Mouse (Mus musculus) embryonic facial prominence, embryonic 12.5 days (tissue): ENCODE data around the gene St6galnac6. TPM values are rescaled to one million over a fixed set of nuclear protein-coding genes. Genes with fewer than 3 reads are reported as not detected.

Experiments
- ATAC-seq: fragments of 200-750 bp; cut with Nextera tagmentation; 2 replicates; pipeline ENCODE4 v1.8.0; 2017; ENCODE audit not compliant: insufficient number of reproducible peaks, insufficient read depth, low FRiP score, low TSS enrichment
- H3K27ac ChIP-seq: fragments of 300-500 bp; sonication (generic); 2 replicates; pipeline ENCODE4 v1.5.1; 2016; ENCODE audit warnings: mild to moderate bottlenecking
- H3K27me3 ChIP-seq: fragments of 300-500 bp; sonication (generic); 2 replicates; pipeline ENCODE4 v1.6.1; 2016; ENCODE audit warnings: mild to moderate bottlenecking, moderate library complexity
- H3K36me3 ChIP-seq: fragments of 300-500 bp; sonication (generic); 2 replicates; pipeline ENCODE4 v1.6.1; 2016; ENCODE audit warnings: mild to moderate bottlenecking
- H3K4me1 ChIP-seq: fragments of 300-500 bp; sonication (generic); 2 replicates; pipeline ENCODE4 v1.6.1; 2016
- H3K4me2 ChIP-seq: fragments of 300-500 bp; sonication (generic); replicated peaks from 2 replicates; pipeline ENCODE4 v1.6.1; 2016; ENCODE audit warnings: mild to moderate bottlenecking, moderate library complexity
- H3K4me3 ChIP-seq: fragments of 300-500 bp; sonication (generic); 2 replicates; pipeline ENCODE4 v1.5.1; 2016; ENCODE audit warnings: mild to moderate bottlenecking
- H3K9ac ChIP-seq: fragments of 300-500 bp; sonication (generic); 2 replicates; pipeline ENCODE4 v1.6.1; 2016; ENCODE audit warnings: mild to moderate bottlenecking, moderate library complexity
- H3K9me3 ChIP-seq: fragments of 300-500 bp; sonication (generic); 2 replicates; pipeline ENCODE4 v1.6.1; 2016; ENCODE audit warnings: mild to moderate bottlenecking, moderate library complexity
- whole genome bisulfite sequencing: fragments of 180-500 bp; shearing (Covaris S2); methylation state at CpG from one replicate; pipeline ENCODE4 v1.1.7; 2016; 5-methylcytosine and 5-hydroxymethylcytosine counted together
- microRNA counts: library from miRNA; unstranded; fragments of <30 nt; microRNA quantifications from one replicate; lab custom pipeline; 2017
- microRNA-seq: library from miRNA; unstranded; fragments of <30 nt; microRNA quantifications from one replicate; pipeline ENCODE4, GENCODE M21; 2017
- polyA plus RNA-seq: library from polyadenylated mRNA; unstranded; fragments of >200 nt; fragmentation: Nextera tagmentation; extraction: Ambion mirVana; gene quantifications from 2 replicates; pipeline ENCODE4 v1.2.1, GENCODE M21; 2016

St6galnac6 gene
- polyA plus RNA-seq, 1 experiment from 2014 or later, result 26.4 TPM

DNA sequence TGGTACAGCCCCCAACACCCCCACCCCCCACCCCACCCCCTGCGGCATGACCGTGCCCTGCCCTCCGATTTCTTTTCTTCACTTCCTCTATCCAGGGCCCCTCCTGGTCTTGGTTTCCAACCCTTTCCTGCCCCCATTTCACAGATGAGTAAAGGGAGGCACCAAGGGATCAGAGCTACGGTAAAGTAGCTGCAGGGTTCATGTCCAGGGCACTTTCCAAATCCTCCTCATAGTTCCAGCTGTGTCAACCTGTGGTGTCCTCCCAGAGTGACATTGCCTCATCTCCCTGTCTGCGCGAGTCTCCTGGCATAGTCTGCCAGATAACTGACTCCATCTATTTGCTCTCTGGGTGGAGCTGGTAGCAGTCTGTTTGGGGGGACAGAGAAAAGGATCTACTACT, 66.3 kb downstream of the St6galnac6 start:
- Histone ChIP-seq H3K9me3 (no peaks in the 10 kb centered on the region), H3K36me3 (no peaks in the 10 kb centered on the region), H3K27ac (no peak overlapping the region), H3K9ac (no peak overlapping the region), H3K4me3 (no peak overlapping the region), H3K27me3 (no peaks in the 10 kb centered on the region), H3K4me1 (peaks cover 3% of the 10 kb centered on the region; the same call in 1 of the 2 replicates), H3K4me2 (no peak overlapping the region)
- WGBS, result 87% methylated on average over 6 of the region's 6 CpGs
- no peak for ATAC-seq

DNA sequence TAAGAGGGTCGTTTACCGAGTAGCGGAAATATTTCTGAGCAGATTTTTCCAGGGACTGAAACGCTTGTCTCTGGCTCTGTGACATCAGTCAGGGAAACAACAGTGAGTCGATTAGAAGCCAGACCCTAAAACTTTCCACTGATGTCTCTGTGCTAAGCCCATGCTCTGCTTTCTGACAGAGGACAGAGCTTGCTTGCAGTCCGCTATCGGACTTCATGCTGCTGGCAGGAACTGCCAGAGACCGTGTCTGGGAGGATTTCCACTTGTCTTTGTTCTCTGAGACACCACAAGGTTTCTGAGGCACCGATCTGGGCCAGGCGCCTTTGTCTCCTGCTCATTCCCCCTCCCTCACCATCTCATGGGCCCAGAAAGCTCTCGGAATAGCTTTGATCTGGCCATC, 68.3 kb downstream of the St6galnac6 start:
- Histone ChIP-seq H3K27me3 (no peaks in the 10 kb centered on the region), H3K4me2 (no peak overlapping the region), H3K9ac (no peak overlapping the region), H3K4me1 (no peaks in the 10 kb centered on the region), H3K36me3 (no peaks in the 10 kb centered on the region), H3K4me3 (no peak overlapping the region), H3K27ac (no peak overlapping the region), H3K9me3 (no peaks in the 10 kb centered on the region)
- WGBS, result 59% methylated on average over 11 of the region's 11 CpGs
- no peak for ATAC-seq

DNA sequence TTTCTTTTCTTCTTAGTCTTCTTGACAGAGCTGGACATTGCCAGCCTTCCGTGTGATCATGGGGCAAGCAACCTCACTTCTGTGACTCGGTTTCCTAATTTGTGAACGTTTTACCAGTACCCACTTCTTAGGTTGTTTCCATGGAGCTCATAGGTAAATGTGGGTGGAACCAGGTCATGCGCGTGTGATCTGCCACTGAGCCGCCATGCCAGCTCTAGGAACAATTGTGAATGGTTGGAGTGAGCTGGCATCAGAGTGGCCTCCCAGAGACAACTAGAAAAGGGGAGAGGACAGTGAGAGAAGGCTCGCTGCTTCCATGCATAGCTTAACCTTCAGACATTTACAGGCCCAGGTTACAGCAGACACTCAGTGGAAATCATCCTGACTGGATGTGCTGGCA, 68.7 kb downstream of the St6galnac6 start:
- Histone ChIP-seq H3K9ac (no peak overlapping the region), H3K4me2 (no peak overlapping the region), H3K27me3 (no peaks in the 10 kb centered on the region), H3K36me3 (no peaks in the 10 kb centered on the region), H3K27ac (no peak overlapping the region), H3K9me3 (no peaks in the 10 kb centered on the region), H3K4me1 (no peaks in the 10 kb centered on the region), H3K4me3 (no peak overlapping the region)
- 86% methylated on average over 7 of the region's 7 CpGs for WGBS
- no peak for ATAC-seq

DNA sequence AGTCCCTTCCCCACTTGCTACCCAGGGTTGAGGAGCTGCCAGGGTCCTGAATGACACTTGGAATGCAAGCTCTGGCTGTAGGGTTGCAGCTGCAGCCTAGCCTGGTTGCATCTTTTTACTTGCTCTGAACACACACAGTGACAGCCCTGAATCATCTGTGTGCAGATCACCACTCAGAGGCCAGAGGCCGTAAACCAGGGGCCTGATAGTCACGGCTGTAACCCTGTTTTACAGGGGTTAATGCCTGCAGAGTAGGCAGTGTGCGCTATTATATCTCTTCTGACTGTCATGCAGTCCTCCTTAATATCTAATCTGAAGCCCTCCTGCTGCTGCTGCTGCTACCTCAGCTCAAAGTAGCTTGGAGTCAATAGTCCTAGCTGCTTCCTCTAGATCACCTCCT, 70.4 kb downstream of the St6galnac6 start:
- Histone ChIP-seq H3K4me1 (no peaks in the 10 kb centered on the region), H3K27ac (no peak overlapping the region), H3K9ac (no peak overlapping the region), H3K4me2 (no peak overlapping the region), H3K36me3 (no peaks in the 10 kb centered on the region), H3K4me3 (no peak overlapping the region), H3K9me3 (no peaks in the 10 kb centered on the region), H3K27me3 (no peaks in the 10 kb centered on the region)
- 85% methylated on average over 3 of the region's 3 CpGs for WGBS
- no peak for ATAC-seq

MicroRNAs encoded within 50 kb of the gene (microRNA counts, 519-probe panel; counts per million panel counts)
- 460 counts per million, percentile 65 among the panel's probes with 10 or more counts for microRNA mmu-miR-1954 (lab: Ali Mortazavi, UCI)

Small RNAs within 50 kb of the gene (microRNA-seq; reads per million reads assigned to microRNA genes)
- gene Mir1954, result not detected

Other genes starting within 250 kb of the St6galnac6 start
- 50.6 and 57.8 TPM in 2 replicates for gene Ciz1, start 247.4 kb upstream of the St6galnac6 start, polyA plus RNA-seq
- gene Dnm1, start 246.4 kb upstream of the St6galnac6 start, polyA plus RNA-seq, result 45.0 and 47.8 TPM in 2 replicates
- 53.9 and 54.6 TPM in 2 replicates for gene 1110008P14Rik, start 217.8 kb upstream of the St6galnac6 start, polyA plus RNA-seq
- 1.3 and 1.4 TPM in 2 replicates for gene Lcn2, start 211.5 kb upstream of the St6galnac6 start, polyA plus RNA-seq
- 36.1 and 36.9 TPM in 2 replicates for gene Ptges2, start 203.8 kb upstream of the St6galnac6 start, polyA plus RNA-seq
- 6.1 and 6.3 TPM in 2 replicates for gene Naif1, start 149.3 kb upstream of the St6galnac6 start, polyA plus RNA-seq
- 30.2 and 31.5 TPM in 2 replicates for gene Slc25a25, start 148.3 kb upstream of the St6galnac6 start, polyA plus RNA-seq
- gene Fam102a, start 64.4 kb upstream of the St6galnac6 start, polyA plus RNA-seq, result 14.2 and 17.0 TPM in 2 replicates
- gene Dpm2, start 28.9 kb upstream of the St6galnac6 start, polyA plus RNA-seq, result 110 and 113 TPM in 2 replicates
- gene Pip5kl1, start 24.9 kb upstream of the St6galnac6 start, polyA plus RNA-seq, result 2.9 and 3.4 TPM in 2 replicates
- gene 9430097D07Rik, start 24.0 kb upstream of the St6galnac6 start, polyA plus RNA-seq, result 0.29 TPM in 1 of 2 replicates, not detected in the other
- 32.7 and 36.5 TPM in 2 replicates for gene St6galnac4, start 12.6 kb upstream of the St6galnac6 start, polyA plus RNA-seq
- 19.4 and 24.1 TPM in 2 replicates for gene Ak1, start 22.0 kb downstream of the St6galnac6 start, polyA plus RNA-seq
- 32.1 and 36.4 TPM in 2 replicates for gene Eng, start 46.9 kb downstream of the St6galnac6 start, polyA plus RNA-seq
- 31.1 and 32.3 TPM in 2 replicates for gene Fpgs, start 104.4 kb downstream of the St6galnac6 start, polyA plus RNA-seq
- 121 and 126 TPM in 2 replicates for gene Cdk9, start 113.4 kb downstream of the St6galnac6 start, polyA plus RNA-seq
- 27.6 and 29.1 TPM in 2 replicates for gene Sh2d3c, start 121.3 kb downstream of the St6galnac6 start, polyA plus RNA-seq
- gene 6330409D20Rik, start 141.3 kb downstream of the St6galnac6 start, polyA plus RNA-seq, result 0.34 and 0.43 TPM in 2 replicates
- gene Tor2a, start 157.5 kb downstream of the St6galnac6 start, polyA plus RNA-seq, result 61.5 and 67.0 TPM in 2 replicates
- gene Ttc16, start 175.9 kb downstream of the St6galnac6 start, polyA plus RNA-seq, result 0.23 and 0.34 TPM in 2 replicates
- gene Ptrh1, start 176.1 kb downstream of the St6galnac6 start, polyA plus RNA-seq, result 3.3 and 6.4 TPM in 2 replicates
- gene Cfap157, start 184.7 kb downstream of the St6galnac6 start, polyA plus RNA-seq, result 0.74 and 1.6 TPM in 2 replicates
- 28.3 and 32.4 TPM in 2 replicates for gene Stxbp1, start 247.5 kb downstream of the St6galnac6 start, polyA plus RNA-seq